Mouse (Mus musculus): Measurements from ENCODE around the gene Vti1a. TPM values are rescaled to one million over a fixed set of nuclear protein-coding genes. Genes with fewer than 3 reads are reported as not detected.

The Vti1a gene
- polyA plus RNA-seq, 1 experiment from 2014 or later, result 12.8 TPM

GRCm38 (mm10) chr19:55286034-55286433, 30.1 kb upstream of the Vti1a start:
- ATAC-seq (ENCODE audit: low read depth), result no peak
- Histone ChIP-seq H3K36me3 (ENCODE audit: control insufficient read depth, insufficient read depth) (peaks cover 60% of the 10 kb centered on the region), H3K27me3 (ENCODE audit: control insufficient read depth, insufficient read depth, low read depth, low read length) (no peaks in the 10 kb centered on the region), H3K4me2 (ENCODE audit: low read depth, low read length) (peak overlapping the region; percentile 64), H3K27ac (ENCODE audit: low read length) (peak overlapping the region; percentile 4; the same call in 1 of the 2 replicates), H3K9ac (ENCODE audit: low read depth, low read length) (0 out of 2 replicates have a peak overlapping the region, but pooled peaks have one; percentile 8), H3K9me3 (replicated peaks; ENCODE audit: control insufficient read depth, low read length) (no peaks in the 10 kb centered on the region), H3K4me3 (ENCODE audit: low read depth, low read length) (peak overlapping the region; percentile 26), H3K4me1 (ENCODE audit: control insufficient read depth, low read depth, low read length) (peaks cover 20% of the 10 kb centered on the region)
- 79% methylated on average over 4 of the region's 4 CpGs for WGBS (ENCODE audit: insufficient replicate concordance)

- no peak for ATAC-seq (ENCODE audit: low read depth)
- Histone ChIP-seq H3K27me3 (ENCODE audit: control insufficient read depth, insufficient read depth, low read depth, low read length) (no peaks in the 10 kb centered on the region), H3K9me3 (replicated peaks; ENCODE audit: control insufficient read depth, low read length) (no peaks in the 10 kb centered on the region), H3K9ac (ENCODE audit: low read depth, low read length) (no peak overlapping the region), H3K4me2 (ENCODE audit: low read depth, low read length) (no peak overlapping the region), H3K36me3 (ENCODE audit: control insufficient read depth, insufficient read depth) (peaks cover 49% of the 10 kb centered on the region), H3K4me1 (ENCODE audit: control insufficient read depth, low read depth, low read length) (peaks cover 17% of the 10 kb centered on the region), H3K27ac (ENCODE audit: low read length) (no peak overlapping the region), H3K4me3 (ENCODE audit: low read depth, low read length) (no peak overlapping the region)
Observed at GRCm38 (mm10) chr19:55288974-55289373, 27.1 kb upstream of the Vti1a start.

DNA sequence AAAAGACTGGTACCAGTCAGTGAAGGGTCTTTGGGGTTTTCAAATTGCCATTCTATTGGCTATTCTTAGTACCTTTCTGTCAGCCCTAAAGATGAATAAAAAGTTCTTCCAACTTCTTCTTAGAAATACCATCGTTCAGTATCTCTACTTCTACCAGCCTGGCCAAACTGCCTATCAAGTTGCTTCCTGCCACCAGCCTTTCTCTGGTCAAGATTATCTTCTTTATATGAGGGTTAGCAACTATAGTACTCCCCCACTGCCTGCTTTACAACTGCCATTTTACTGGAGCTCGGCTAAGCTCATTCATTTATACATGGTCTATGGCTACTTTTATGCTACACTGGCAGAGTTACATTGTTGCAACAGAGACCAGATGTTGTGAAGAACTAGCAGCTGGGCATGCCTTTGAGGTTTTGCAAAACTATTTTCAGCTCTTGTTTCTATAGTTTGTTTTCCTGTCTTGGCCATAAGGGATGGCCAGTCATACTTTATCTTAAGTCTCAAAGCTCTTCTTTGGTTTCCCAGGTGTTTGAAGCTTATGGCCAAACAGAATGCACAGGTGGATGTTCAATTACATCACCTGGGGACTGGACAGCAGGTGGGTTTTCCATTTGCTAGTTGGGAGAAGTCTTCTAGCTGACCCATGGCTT, 25.3 kb upstream of the Vti1a start:
- Histone ChIP-seq H3K4me2 (ENCODE audit: low read depth, low read length) (no peak overlapping the region), H3K4me3 (ENCODE audit: low read depth, low read length) (no peak overlapping the region), H3K4me1 (ENCODE audit: control insufficient read depth, low read depth, low read length) (peaks cover 21% of the 10 kb centered on the region), H3K9me3 (replicated peaks; ENCODE audit: control insufficient read depth, low read length) (no peaks in the 10 kb centered on the region), H3K27me3 (ENCODE audit: control insufficient read depth, insufficient read depth, low read depth, low read length) (no peaks in the 10 kb centered on the region), H3K36me3 (ENCODE audit: control insufficient read depth, insufficient read depth) (peaks cover 57% of the 10 kb centered on the region), H3K9ac (ENCODE audit: low read depth, low read length) (no peak overlapping the region), H3K27ac (ENCODE audit: low read length) (no peak overlapping the region)
- WGBS (ENCODE audit: insufficient replicate concordance), result 32% methylated on average over 2 of the region's 2 CpGs
- ATAC-seq (ENCODE audit: low read depth), result no peak

- peaks cover 18% of the 10 kb centered on the region for H3K4me1 ChIP-seq (ENCODE audit: control insufficient read depth, low read depth, low read length)
- H3K4me3 ChIP-seq (ENCODE audit: low read depth, low read length), result no peak overlapping the region
- ATAC-seq (ENCODE audit: low read depth), result no peak
- no peaks in the 10 kb centered on the region for H3K27me3 ChIP-seq (ENCODE audit: control insufficient read depth, insufficient read depth, low read depth, low read length)
- H3K4me2 ChIP-seq (ENCODE audit: low read depth, low read length), result no peak overlapping the region
- no peak overlapping the region for H3K27ac ChIP-seq (ENCODE audit: low read length)
- H3K9ac ChIP-seq (ENCODE audit: low read depth, low read length), result no peak overlapping the region
- H3K36me3 ChIP-seq (ENCODE audit: control insufficient read depth, insufficient read depth), result peaks cover 63% of the 10 kb centered on the region
- 75% methylated on average over 2 of the region's 2 CpGs for WGBS (ENCODE audit: insufficient replicate concordance)
- H3K9me3 ChIP-seq (replicated peaks; ENCODE audit: control insufficient read depth, low read length), result no peaks in the 10 kb centered on the region
Observed at GRCm38 (mm10) chr19:55292210-55292850, 23.8 kb upstream of the Vti1a start.

DNA sequence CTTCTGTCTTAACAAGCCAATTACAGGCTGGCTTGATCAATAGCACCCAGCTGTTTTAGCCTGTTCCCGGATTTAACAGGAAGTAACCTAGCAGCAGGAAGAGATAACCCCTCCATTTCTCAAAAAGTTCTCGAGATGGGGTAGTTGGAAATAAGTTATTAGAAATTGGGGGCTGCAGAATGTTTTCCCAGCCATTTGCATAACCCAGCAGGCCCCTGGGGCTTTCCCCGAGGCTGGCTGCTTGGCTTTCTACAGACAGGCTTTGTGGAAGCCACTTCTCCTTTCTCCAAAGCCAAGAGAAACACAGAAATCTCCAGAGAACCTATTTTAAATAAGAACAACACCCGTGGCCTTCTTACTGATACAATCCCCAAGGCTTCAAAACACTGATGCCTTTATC, 22.9 kb upstream of the Vti1a start:
- Histone ChIP-seq H3K9ac (ENCODE audit: low read depth, low read length) (no peak overlapping the region; the same call in 1 of the 2 replicates), H3K4me2 (ENCODE audit: low read depth, low read length) (no peak overlapping the region), H3K27ac (ENCODE audit: low read length) (peak overlapping the region; percentile 46; the same call in 1 of the 2 replicates), H3K9me3 (replicated peaks; ENCODE audit: control insufficient read depth, low read length) (no peaks in the 10 kb centered on the region), H3K36me3 (ENCODE audit: control insufficient read depth, insufficient read depth) (peaks cover 62% of the 10 kb centered on the region), H3K27me3 (ENCODE audit: control insufficient read depth, insufficient read depth, low read depth, low read length) (no peaks in the 10 kb centered on the region), H3K4me1 (ENCODE audit: control insufficient read depth, low read depth, low read length) (peaks cover 18% of the 10 kb centered on the region), H3K4me3 (ENCODE audit: low read depth, low read length) (no peak overlapping the region)
- 19% methylated on average over 4 of the region's 4 CpGs for WGBS (ENCODE audit: insufficient replicate concordance)
- ATAC-seq (ENCODE audit: low read depth), result no peak

GRCm38 (mm10) chr19:55295075-55295474, 21.0 kb upstream of the Vti1a start:
- ATAC-seq (ENCODE audit: low read depth), result peak; percentile 71
- WGBS (ENCODE audit: insufficient replicate concordance), result 29% methylated on average over 9 of the region's 9 CpGs
- no peak overlapping the region for H3K4me2 ChIP-seq (ENCODE audit: low read depth, low read length)
- no peak overlapping the region for H3K9ac ChIP-seq (ENCODE audit: low read depth, low read length)
- peaks cover 18% of the 10 kb centered on the region for H3K4me1 ChIP-seq (ENCODE audit: control insufficient read depth, low read depth, low read length)
- H3K9me3 ChIP-seq (replicated peaks; ENCODE audit: control insufficient read depth, low read length), result no peaks in the 10 kb centered on the region
- no peak overlapping the region for H3K4me3 ChIP-seq (ENCODE audit: low read depth, low read length)
- H3K27me3 ChIP-seq (ENCODE audit: control insufficient read depth, insufficient read depth, low read depth, low read length), result no peaks in the 10 kb centered on the region
- peaks cover 50% of the 10 kb centered on the region for H3K36me3 ChIP-seq (ENCODE audit: control insufficient read depth, insufficient read depth)
- peak overlapping the region; percentile 34; the same call in 1 of the 2 replicates for H3K27ac ChIP-seq (ENCODE audit: low read length)

- 0 out of 2 replicates have a peak, but pooled peaks have one; percentile 33 for ATAC-seq (ENCODE audit: low read depth)
- Histone ChIP-seq H3K9ac (ENCODE audit: low read depth, low read length) (no peak overlapping the region), H3K4me1 (ENCODE audit: control insufficient read depth, low read depth, low read length) (peaks cover 18% of the 10 kb centered on the region), H3K27me3 (ENCODE audit: control insufficient read depth, insufficient read depth, low read depth, low read length) (no peaks in the 10 kb centered on the region), H3K27ac (ENCODE audit: low read length) (peak overlapping the region; percentile 34; the same call in 1 of the 2 replicates), H3K9me3 (replicated peaks; ENCODE audit: control insufficient read depth, low read length) (no peaks in the 10 kb centered on the region), H3K36me3 (ENCODE audit: control insufficient read depth, insufficient read depth) (peaks cover 47% of the 10 kb centered on the region), H3K4me2 (ENCODE audit: low read depth, low read length) (no peak overlapping the region), H3K4me3 (ENCODE audit: low read depth, low read length) (no peak overlapping the region)
- 40% methylated on average over 3 of the region's 3 CpGs for WGBS (ENCODE audit: insufficient replicate concordance)
Observed at GRCm38 (mm10) chr19:55295556-55295955, 20.5 kb upstream of the Vti1a start.

GRCm38 (mm10) chr19:55296301-55296700, 19.8 kb upstream of the Vti1a start:
- peaks cover 18% of the 10 kb centered on the region for H3K4me1 ChIP-seq (ENCODE audit: control insufficient read depth, low read depth, low read length)
- no peak overlapping the region for H3K9ac ChIP-seq (ENCODE audit: low read depth, low read length)
- no peak overlapping the region for H3K27ac ChIP-seq (ENCODE audit: low read length)
- H3K36me3 ChIP-seq (ENCODE audit: control insufficient read depth, insufficient read depth), result peaks cover 51% of the 10 kb centered on the region
- 79% methylated on average over 2 of the region's 2 CpGs for WGBS (ENCODE audit: insufficient replicate concordance)
- H3K9me3 ChIP-seq (replicated peaks; ENCODE audit: control insufficient read depth, low read length), result no peaks in the 10 kb centered on the region
- no peaks in the 10 kb centered on the region for H3K27me3 ChIP-seq (ENCODE audit: control insufficient read depth, insufficient read depth, low read depth, low read length)
- no peak overlapping the region for H3K4me3 ChIP-seq (ENCODE audit: low read depth, low read length)
- no peak overlapping the region for H3K4me2 ChIP-seq (ENCODE audit: low read depth, low read length)
- no peak for ATAC-seq (ENCODE audit: low read depth)

DNA sequence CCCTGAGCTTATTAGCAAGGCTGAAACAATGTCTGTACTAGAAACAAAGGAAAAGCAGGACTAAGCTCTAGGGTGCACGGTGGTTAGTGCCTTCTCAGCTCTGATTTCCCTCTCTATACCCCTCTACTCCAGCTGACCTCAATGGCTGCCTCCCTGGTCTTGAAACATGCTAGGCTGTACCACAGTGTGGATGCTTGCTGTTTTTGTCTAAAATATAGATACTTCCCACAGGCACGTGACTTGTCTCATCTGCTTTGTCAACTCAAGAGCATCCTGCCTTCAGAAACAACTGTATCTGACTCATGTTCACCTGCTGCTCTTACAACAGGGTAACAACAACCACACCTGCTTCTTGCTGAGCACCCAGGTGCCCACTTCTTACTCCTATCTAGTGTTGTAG, 18.6 kb upstream of the Vti1a start:
- H3K9ac ChIP-seq (ENCODE audit: low read depth, low read length), result no peak overlapping the region
- 89% methylated on average over 2 of the region's 2 CpGs for WGBS (ENCODE audit: insufficient replicate concordance)
- no peaks in the 10 kb centered on the region for H3K9me3 ChIP-seq (replicated peaks; ENCODE audit: control insufficient read depth, low read length)
- peaks cover 59% of the 10 kb centered on the region for H3K36me3 ChIP-seq (ENCODE audit: control insufficient read depth, insufficient read depth)
- H3K4me2 ChIP-seq (ENCODE audit: low read depth, low read length), result no peak overlapping the region
- no peaks in the 10 kb centered on the region for H3K27me3 ChIP-seq (ENCODE audit: control insufficient read depth, insufficient read depth, low read depth, low read length)
- peaks cover 18% of the 10 kb centered on the region for H3K4me1 ChIP-seq (ENCODE audit: control insufficient read depth, low read depth, low read length)
- no peak overlapping the region for H3K27ac ChIP-seq (ENCODE audit: low read length)
- no peak for ATAC-seq (ENCODE audit: low read depth)
- H3K4me3 ChIP-seq (ENCODE audit: low read depth, low read length), result no peak overlapping the region
